Mouse (Mus musculus) E14TG2a.4 (cell line): ENCODE data around the gene Nepn.

Experiments used
- CTCF ChIP-seq: conservative IDR thresholded peaks from 2 replicates; pipeline ENCODE4 v1.5.1; 2014; ENCODE audit warnings: low read length
- NANOG ChIP-seq: IDR thresholded peaks from 2 replicates; pipeline ENCODE4 v1.6.1; 2014; ENCODE audit warnings: borderline replicate concordance, low read length, mixed read lengths
- POU5F1 ChIP-seq: IDR thresholded peaks from 2 replicates; pipeline ENCODE4 v1.6.1; 2014; ENCODE audit warnings: low read length, borderline replicate concordance

GRCm38 (mm10) chr10:52407526-52407925 is 18.8 kb downstream of the Nepn start:
- TF ChIP-seq CTCF: no peak
- no peak for TF ChIP-seq POU5F1
- no peak for TF ChIP-seq NANOG
